Mouse (Mus musculus): Measurements from ENCODE around the gene F11.

DNA sequence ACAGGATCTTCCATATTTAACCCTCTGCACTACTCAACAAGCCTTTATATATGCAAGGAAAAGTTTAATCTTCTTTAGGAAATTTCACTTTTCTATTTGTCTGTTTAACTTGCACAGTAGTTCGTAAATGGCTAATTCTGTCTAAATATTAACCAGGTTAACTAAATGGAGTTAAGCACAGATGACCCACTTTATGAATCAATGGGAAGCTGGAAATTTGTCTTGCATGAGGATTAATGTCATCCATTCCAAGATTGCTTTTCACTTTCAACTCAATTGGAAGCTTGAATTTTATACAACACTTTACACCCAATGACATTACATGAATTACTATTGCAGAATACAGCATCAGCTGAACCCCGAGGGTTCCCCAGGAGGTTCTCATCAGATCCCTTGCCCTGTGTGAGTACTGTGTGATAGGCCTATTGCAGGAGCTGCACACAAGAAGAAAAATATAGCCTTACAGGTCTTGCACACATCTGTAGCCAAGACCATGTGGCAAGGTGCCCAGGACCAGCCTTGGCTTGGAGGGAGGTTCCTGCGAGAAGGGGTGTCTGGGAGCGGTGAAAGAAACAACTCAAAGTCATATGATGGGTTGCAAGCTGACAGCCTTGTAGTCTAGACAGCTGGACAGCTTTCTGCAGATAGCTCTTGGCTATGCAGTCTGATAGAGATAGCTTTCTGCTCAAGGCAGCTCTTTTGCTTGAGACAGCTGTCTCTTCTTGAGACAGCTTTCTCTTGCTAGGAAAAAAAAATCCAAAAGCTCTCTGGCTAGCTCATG lies 6.0 kb upstream of the F11 start:
- TF ChIP-seq CTCF (IDR thresholded peaks at IDR 0.05 in 2 of 3, conservative IDR thresholded peaks at IDR 0.05 in 1 of 3; ENCODE audit: control insufficient read depth in 1 of 3, insufficient read depth in 1 of 3, low read depth in 2 of 3, low read length in 3 of 3, poor library complexity in 1 of 3, severe bottlenecking in 1 of 3), result no peak
- TF ChIP-seq POLR2A (IDR thresholded peaks at IDR 0.05; ENCODE audit: control insufficient read depth in 1 of 2, insufficient read depth in 1 of 2, low read depth in 1 of 2, low read length in 2 of 2, poor library complexity in 1 of 2), result no peak
- no peak for TF ChIP-seq GABPA (IDR thresholded peaks at IDR 0.05; ENCODE audit: low read depth, low read length)
- TF ChIP-seq MAZ (IDR thresholded peaks at IDR 0.05; ENCODE audit: low read depth, low read length), result no peak
- TF ChIP-seq SIN3A (IDR thresholded peaks at IDR 0.05; ENCODE audit: low read length), result no peak
- no peak for TF ChIP-seq BHLHE40 (IDR thresholded peaks at IDR 0.05; ENCODE audit: borderline replicate concordance, low read depth, low read length)
- TF ChIP-seq JUND (IDR thresholded peaks at IDR 0.05; ENCODE audit: low read depth, low read length), result no peak
- TF ChIP-seq POLR2AphosphoS2 (IDR thresholded peaks at IDR 0.05; ENCODE audit: low read length), result no peak
- no peak for TF ChIP-seq HCFC1 (IDR thresholded peaks at IDR 0.05; ENCODE audit: low read depth, low read length)
- TF ChIP-seq ELF1 (IDR thresholded peaks at IDR 0.05; ENCODE audit: low read depth, low read length), result no peak
- TF ChIP-seq EP300 (IDR thresholded peaks at IDR 0.05; ENCODE audit: low read depth in 1 of 2, low read length in 2 of 2), result no peak
- TF ChIP-seq TCF12 (IDR thresholded peaks at IDR 0.05; ENCODE audit: low read depth, low read length), result no peak
- no peak for TF ChIP-seq RCOR1 (IDR thresholded peaks at IDR 0.05; ENCODE audit: low read depth, low read length)
- TF ChIP-seq MYC (IDR thresholded peaks at IDR 0.05; ENCODE audit: low read depth, low read length), result no peak
